Mouse (Mus musculus): ENCODE results near the gene Polr2i. TPM values are rescaled to one million over a fixed set of nuclear protein-coding genes. Genes with fewer than 3 reads are reported as not detected.
"Not testable (repeated sequence)": the region's sequence is repeated elsewhere in the genome, so short reads cannot be mapped to it uniquely, and the experiment has no call there.

Polr2i gene
- polyA plus RNA-seq, 1 experiment from 2014 or later = 36.5 TPM

DNA sequence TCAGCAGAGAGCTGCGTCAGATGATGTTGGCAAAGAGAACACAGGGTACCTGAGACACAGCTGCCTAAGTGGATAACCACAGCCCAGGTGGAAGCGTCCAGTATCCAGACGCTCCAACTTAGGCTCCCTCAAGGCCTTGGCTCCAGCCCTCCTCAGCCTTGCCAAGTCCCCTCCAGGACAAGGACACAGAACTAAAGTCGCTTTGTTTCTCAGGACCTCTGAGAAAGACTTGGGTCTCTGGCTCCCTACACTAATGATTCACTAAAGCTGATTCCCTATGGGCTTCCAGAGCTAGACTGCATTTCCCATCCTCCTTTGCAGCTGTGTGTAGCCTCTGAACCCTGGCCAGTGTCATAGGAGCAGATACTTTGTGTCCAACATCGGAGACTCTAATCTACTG is 31.5 kb upstream of the Polr2i start:
- 69% methylated on average over 5 of the region's 5 CpGs for WGBS (ENCODE audit: insufficient replicate concordance)
- no peak overlapping the region for H3K9ac ChIP-seq (ENCODE audit: low read depth, low read length)

GRCm38 (mm10) chr7:30200661-30201060 is 31.1 kb upstream of the Polr2i start:
- not testable (repeated sequence) for H3K27me3 ChIP-seq (ENCODE audit: control insufficient read depth, insufficient read depth, low read depth, low read length); H3K9ac ChIP-seq (ENCODE audit: low read depth, low read length); H3K4me1 ChIP-seq (ENCODE audit: control insufficient read depth, low read depth, low read length); ATAC-seq (ENCODE audit: low read depth); H3K4me2 ChIP-seq (ENCODE audit: low read depth, low read length); H3K36me3 ChIP-seq (ENCODE audit: control insufficient read depth, insufficient read depth); H3K4me3 ChIP-seq (ENCODE audit: low read depth, low read length); H3K27ac ChIP-seq (ENCODE audit: low read length); H3K9me3 ChIP-seq (replicated peaks; ENCODE audit: control insufficient read depth, low read length)
- WGBS (ENCODE audit: insufficient replicate concordance) = 81% methylated on average over 5 of the region's 5 CpGs

More for the DNA sequence above, 31.5 kb upstream of the Polr2i start:
- peaks cover 13% of the 10 kb centered on the region for H3K4me1 ChIP-seq (ENCODE audit: control insufficient read depth, low read depth, low read length)
- H3K9me3 ChIP-seq (replicated peaks; ENCODE audit: control insufficient read depth, low read length) = no peaks in the 10 kb centered on the region
- H3K36me3 ChIP-seq (ENCODE audit: control insufficient read depth, insufficient read depth) = no peaks in the 10 kb centered on the region
- no peak overlapping the region for H3K4me2 ChIP-seq (ENCODE audit: low read depth, low read length)
- no peaks in the 10 kb centered on the region for H3K27me3 ChIP-seq (ENCODE audit: control insufficient read depth, insufficient read depth, low read depth, low read length)
- no peak overlapping the region for H3K27ac ChIP-seq (ENCODE audit: low read length)
- no peak overlapping the region for H3K4me3 ChIP-seq (ENCODE audit: low read depth, low read length)
- no peak for ATAC-seq (ENCODE audit: low read depth)

DNA sequence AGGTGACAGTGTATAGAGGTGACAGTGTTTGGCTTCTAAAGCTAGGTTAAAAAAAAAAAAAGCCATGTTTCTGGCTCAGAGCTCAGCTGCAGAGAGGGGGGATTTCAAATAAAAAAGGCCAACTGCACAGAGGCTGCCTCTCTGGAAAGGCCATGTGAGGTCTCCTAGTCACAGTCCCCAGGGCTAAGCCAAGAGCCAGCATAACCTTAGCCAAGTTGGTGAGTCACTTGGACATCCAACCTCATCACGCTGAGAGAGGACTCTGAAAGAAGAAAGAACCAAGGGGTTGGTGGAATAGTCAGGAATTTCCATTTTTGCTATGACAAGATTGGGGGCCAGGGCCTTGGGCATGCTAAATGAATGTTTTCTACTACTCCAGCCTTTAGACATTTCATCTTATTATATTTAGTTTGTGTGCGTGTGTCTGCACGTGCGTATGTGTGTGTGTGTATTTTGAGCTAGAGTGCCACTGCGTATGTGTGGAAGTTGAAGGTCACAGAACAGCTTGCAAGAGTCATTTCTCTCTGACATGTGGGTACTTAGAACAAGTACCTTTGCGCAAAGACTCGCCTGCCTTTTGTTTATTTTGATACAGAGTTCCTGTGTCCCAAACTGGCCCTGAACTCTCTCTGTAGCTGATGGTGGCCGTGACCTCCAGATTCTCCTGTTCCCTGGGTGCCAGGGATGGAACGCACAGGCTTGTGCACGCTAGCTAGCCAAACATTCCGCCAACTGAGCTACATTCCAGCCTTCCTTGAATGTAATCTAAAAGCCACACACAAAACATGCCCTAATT is 28.7 kb upstream of the Polr2i start:
- H3K36me3 ChIP-seq (ENCODE audit: control insufficient read depth, insufficient read depth) = no peaks in the 10 kb centered on the region
- H3K9me3 ChIP-seq (replicated peaks; ENCODE audit: control insufficient read depth, low read length) = no peaks in the 10 kb centered on the region
- H3K27ac ChIP-seq (ENCODE audit: low read length) = no peak overlapping the region
- H3K27me3 ChIP-seq (ENCODE audit: control insufficient read depth, insufficient read depth, low read depth, low read length) = no peaks in the 10 kb centered on the region
- no peak for ATAC-seq (ENCODE audit: low read depth)
- no peak overlapping the region for H3K9ac ChIP-seq (ENCODE audit: low read depth, low read length)
- WGBS (ENCODE audit: insufficient replicate concordance) = 65% methylated on average over 11 of the region's 11 CpGs
- no peak overlapping the region for H3K4me3 ChIP-seq (ENCODE audit: low read depth, low read length)
- no peak overlapping the region for H3K4me2 ChIP-seq (ENCODE audit: low read depth, low read length)
- peaks cover 4% of the 10 kb centered on the region; the same call in 1 of the 2 replicates for H3K4me1 ChIP-seq (ENCODE audit: control insufficient read depth, low read depth, low read length)

DNA sequence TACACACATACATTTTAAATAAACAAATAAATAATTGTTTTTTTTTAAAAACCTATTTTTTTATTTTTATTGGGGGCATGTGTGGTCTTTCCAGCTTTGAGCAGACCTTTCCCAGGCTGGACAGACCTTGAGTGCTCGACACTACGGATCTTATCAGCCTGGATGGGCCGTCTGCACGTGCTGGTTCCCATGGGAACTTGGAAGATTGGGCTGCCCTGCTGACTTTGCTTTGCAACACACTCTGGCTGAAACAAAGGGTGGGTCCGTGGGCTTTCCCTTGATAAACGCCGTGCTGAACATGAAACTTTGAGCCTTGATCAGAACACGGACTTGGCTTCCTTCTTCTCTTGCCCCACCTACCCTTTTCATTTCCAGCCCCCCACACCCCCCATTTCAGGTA is 27.4 kb upstream of the Polr2i start:
- Histone ChIP-seq H3K4me3 (ENCODE audit: low read depth, low read length) (no peak overlapping the region), H3K27ac (ENCODE audit: low read length) (no peak overlapping the region), H3K9ac (ENCODE audit: low read depth, low read length) (no peak overlapping the region), H3K27me3 (ENCODE audit: control insufficient read depth, insufficient read depth, low read depth, low read length) (no peaks in the 10 kb centered on the region), H3K36me3 (ENCODE audit: control insufficient read depth, insufficient read depth) (no peaks in the 10 kb centered on the region), H3K4me2 (ENCODE audit: low read depth, low read length) (no peak overlapping the region), H3K9me3 (replicated peaks; ENCODE audit: control insufficient read depth, low read length) (no peaks in the 10 kb centered on the region), H3K4me1 (ENCODE audit: control insufficient read depth, low read depth, low read length) (no peaks in the 10 kb centered on the region)
- WGBS (ENCODE audit: insufficient replicate concordance) = 33% methylated on average over 8 of the region's 8 CpGs
- no peak for ATAC-seq (ENCODE audit: low read depth)

GRCm38 (mm10) chr7:30205383-30205782 is 26.4 kb upstream of the Polr2i start:
- H3K36me3 ChIP-seq (ENCODE audit: control insufficient read depth, insufficient read depth) = no peaks in the 10 kb centered on the region
- H3K27me3 ChIP-seq (ENCODE audit: control insufficient read depth, insufficient read depth, low read depth, low read length) = no peaks in the 10 kb centered on the region
- no peak overlapping the region for H3K4me2 ChIP-seq (ENCODE audit: low read depth, low read length)
- H3K4me1 ChIP-seq (ENCODE audit: control insufficient read depth, low read depth, low read length) = no peaks in the 10 kb centered on the region
- ATAC-seq (ENCODE audit: low read depth) = no peak
- no peak overlapping the region for H3K4me3 ChIP-seq (ENCODE audit: low read depth, low read length)
- no peak overlapping the region for H3K27ac ChIP-seq (ENCODE audit: low read length)
- H3K9me3 ChIP-seq (replicated peaks; ENCODE audit: control insufficient read depth, low read length) = no peaks in the 10 kb centered on the region
- H3K9ac ChIP-seq (ENCODE audit: low read depth, low read length) = no peak overlapping the region
- 3% methylated on average over 2 of the region's 2 CpGs for WGBS (ENCODE audit: insufficient replicate concordance)

DNA sequence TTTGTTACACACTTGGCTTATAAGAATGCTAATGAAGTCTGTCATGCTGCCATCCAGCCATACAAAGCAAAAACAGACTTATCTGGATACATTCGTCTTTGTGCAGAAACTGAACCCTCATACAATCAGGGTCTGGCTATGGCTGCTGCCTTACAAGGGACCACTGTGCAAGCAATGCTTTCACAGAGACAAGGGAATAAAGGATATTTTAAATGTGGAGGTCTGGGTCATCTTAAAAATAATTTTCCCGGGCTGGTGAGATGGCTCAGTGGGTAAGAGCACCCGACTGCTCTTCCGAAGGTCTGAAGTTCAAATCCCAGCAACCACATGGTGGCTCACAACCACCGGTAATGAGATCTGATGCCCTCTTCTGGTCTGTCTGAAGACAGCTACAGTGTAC is 25.4 kb upstream of the Polr2i start:
- not testable (repeated sequence) for H3K36me3 ChIP-seq (ENCODE audit: control insufficient read depth, insufficient read depth); H3K27me3 ChIP-seq (ENCODE audit: control insufficient read depth, insufficient read depth, low read depth, low read length); ATAC-seq (ENCODE audit: low read depth); H3K9me3 ChIP-seq (replicated peaks; ENCODE audit: control insufficient read depth, low read length); H3K4me1 ChIP-seq (ENCODE audit: control insufficient read depth, low read depth, low read length); H3K27ac ChIP-seq (ENCODE audit: low read length); H3K9ac ChIP-seq (ENCODE audit: low read depth, low read length); H3K4me3 ChIP-seq (ENCODE audit: low read depth, low read length); H3K4me2 ChIP-seq (ENCODE audit: low read depth, low read length)
- WGBS (ENCODE audit: insufficient replicate concordance) = 38% methylated on average over 5 of the region's 5 CpGs

- WGBS (ENCODE audit: insufficient replicate concordance) = 16% methylated on average over 4 of the region's 4 CpGs
- H3K36me3 ChIP-seq (ENCODE audit: control insufficient read depth, insufficient read depth) = no peaks in the 10 kb centered on the region
- H3K4me2 ChIP-seq (ENCODE audit: low read depth, low read length) = no peak overlapping the region
- H3K4me1 ChIP-seq (ENCODE audit: control insufficient read depth, low read depth, low read length) = no peaks in the 10 kb centered on the region
- no peaks in the 10 kb centered on the region for H3K27me3 ChIP-seq (ENCODE audit: control insufficient read depth, insufficient read depth, low read depth, low read length)
- H3K9me3 ChIP-seq (replicated peaks; ENCODE audit: control insufficient read depth, low read length) = no peaks in the 10 kb centered on the region
- no peak overlapping the region for H3K27ac ChIP-seq (ENCODE audit: low read length)
- H3K4me3 ChIP-seq (ENCODE audit: low read depth, low read length) = no peak overlapping the region
- H3K9ac ChIP-seq (ENCODE audit: low read depth, low read length) = no peak overlapping the region
- no peak for ATAC-seq (ENCODE audit: low read depth)
These were observed 20.7 kb upstream of the Polr2i start for GRCm38 (mm10) chr7:30211025-30211424.

DNA sequence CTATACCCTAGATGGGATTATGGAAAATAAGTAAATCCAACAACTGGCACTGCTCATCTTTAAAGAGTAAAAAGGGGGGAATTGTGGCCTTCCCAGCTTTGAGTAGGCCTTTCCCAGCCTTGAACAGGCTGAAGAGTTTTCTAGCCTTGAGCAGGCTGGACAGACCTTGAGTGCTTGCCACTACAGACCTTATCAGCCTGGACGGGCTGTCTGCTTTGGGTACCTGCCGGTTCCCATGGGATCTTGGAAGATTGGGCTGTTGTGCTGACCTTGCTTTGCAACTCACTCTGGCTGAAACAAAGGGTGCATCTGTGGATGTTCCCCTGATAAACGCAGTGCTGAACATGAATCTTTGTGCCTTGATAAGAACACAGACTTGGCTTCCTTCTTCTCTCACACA is 17.9 kb upstream of the Polr2i start:
- 73% methylated on average over 3 of the region's 3 CpGs for WGBS (ENCODE audit: insufficient replicate concordance)
- H3K9ac ChIP-seq (ENCODE audit: low read depth, low read length) = no peak overlapping the region

GRCm38 (mm10) chr7:30215875-30216274 is 15.9 kb upstream of the Polr2i start:
- H3K9me3 ChIP-seq (replicated peaks; ENCODE audit: control insufficient read depth, low read length) = no peaks in the 10 kb centered on the region
- WGBS (ENCODE audit: insufficient replicate concordance) = 74% methylated on average over 3 of the region's 3 CpGs

More for the DNA sequence above, 17.9 kb upstream of the Polr2i start:
- Histone ChIP-seq H3K36me3 (ENCODE audit: control insufficient read depth, insufficient read depth) (no peaks in the 10 kb centered on the region), H3K27ac (ENCODE audit: low read length) (no peak overlapping the region), H3K4me1 (ENCODE audit: control insufficient read depth, low read depth, low read length) (peaks cover under 1% of the 10 kb centered on the region), H3K27me3 (ENCODE audit: control insufficient read depth, insufficient read depth, low read depth, low read length) (no peaks in the 10 kb centered on the region), H3K4me3 (ENCODE audit: low read depth, low read length) (no peak overlapping the region), H3K4me2 (ENCODE audit: low read depth, low read length) (no peak overlapping the region), H3K9me3 (replicated peaks; ENCODE audit: control insufficient read depth, low read length) (no peaks in the 10 kb centered on the region)
- no peak for ATAC-seq (ENCODE audit: low read depth)

More at GRCm38 (mm10) chr7:30215875-30216274, 15.9 kb upstream of the Polr2i start:
- Histone ChIP-seq H3K4me1 (ENCODE audit: control insufficient read depth, low read depth, low read length) (peaks cover 13% of the 10 kb centered on the region), H3K4me2 (ENCODE audit: low read depth, low read length) (no peak overlapping the region), H3K27me3 (ENCODE audit: control insufficient read depth, insufficient read depth, low read depth, low read length) (no peaks in the 10 kb centered on the region), H3K4me3 (ENCODE audit: low read depth, low read length) (no peak overlapping the region), H3K9ac (ENCODE audit: low read depth, low read length) (no peak overlapping the region), H3K36me3 (ENCODE audit: control insufficient read depth, insufficient read depth) (no peaks in the 10 kb centered on the region), H3K27ac (ENCODE audit: low read length) (no peak overlapping the region)
- no peak for ATAC-seq (ENCODE audit: low read depth)
